Mouse (Mus musculus) mouse trophoblast stem cell (cell line): ENCODE results near the gene Mrpl51.
"Not testable (repeated sequence)": the region's sequence is repeated elsewhere in the genome, so short reads cannot be mapped to it uniquely, and the experiment has no call there.

ENCODE experiments used
- in situ Hi-C, 2 experiments: fragments of 300-500 bp; cut with MseI, MboI; formaldehyde crosslinking; loops; 2 replicates in 1 of 2; 3 replicates in 1 of 2; pipeline ENCODE4 v1.15.1; 2025

Mrpl51 gene

DNA sequence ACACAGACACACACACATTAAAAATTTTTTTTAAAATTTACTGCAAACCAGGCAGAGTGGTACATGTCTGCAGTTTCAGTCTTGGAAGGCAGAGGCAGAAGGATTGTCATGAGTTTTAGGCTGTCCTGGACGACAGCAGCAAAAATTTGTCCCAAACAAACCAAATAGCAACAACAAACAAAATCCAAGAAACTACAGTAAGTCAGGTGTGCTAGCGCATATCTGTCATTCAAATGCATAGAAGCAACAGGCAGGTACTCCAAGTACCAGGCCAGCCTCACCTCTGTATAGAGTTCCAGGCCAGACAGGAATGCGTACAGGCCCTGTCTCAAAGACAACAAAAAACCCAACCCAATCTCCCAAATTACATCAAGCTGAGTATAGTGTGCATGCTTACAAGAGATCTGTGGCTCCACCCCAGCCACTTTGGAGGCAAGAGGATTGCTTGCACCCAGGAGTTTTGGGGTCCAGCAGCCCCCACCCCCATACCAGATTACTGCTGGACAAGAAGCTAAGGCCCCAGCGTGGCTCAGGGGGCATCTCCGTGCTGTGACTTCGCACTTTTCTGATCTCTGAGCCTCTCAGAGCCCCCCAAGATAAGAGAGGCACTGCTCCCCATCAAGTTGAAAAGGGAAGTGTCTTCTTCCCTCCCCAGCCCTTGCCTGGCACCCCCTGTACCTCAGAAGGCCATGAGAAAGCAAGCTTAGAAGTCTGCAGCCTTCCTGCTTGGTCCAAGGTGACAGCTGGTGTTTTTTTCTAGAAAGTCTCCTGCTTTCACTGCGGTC lies 31.6 kb upstream of the Mrpl51 start:
- in situ Hi-C loops, result no loop called here

- in situ Hi-C loops, result no loop called here
Observed at GRCm38 (mm10) chr6:125160558-125160853, 31.1 kb upstream of the Mrpl51 start.

GRCm38 (mm10) chr6:125160854-125161760 lies 30.5 kb upstream of the Mrpl51 start:
- in situ Hi-C loops, result no loop called here

GRCm38 (mm10) chr6:125161971-125162370 lies 29.6 kb upstream of the Mrpl51 start:
- in situ Hi-C loops, result not testable (repeated sequence)

- in situ Hi-C loops, result not testable (repeated sequence)
Observed at GRCm38 (mm10) chr6:125162615-125163305, 28.8 kb upstream of the Mrpl51 start.

DNA sequence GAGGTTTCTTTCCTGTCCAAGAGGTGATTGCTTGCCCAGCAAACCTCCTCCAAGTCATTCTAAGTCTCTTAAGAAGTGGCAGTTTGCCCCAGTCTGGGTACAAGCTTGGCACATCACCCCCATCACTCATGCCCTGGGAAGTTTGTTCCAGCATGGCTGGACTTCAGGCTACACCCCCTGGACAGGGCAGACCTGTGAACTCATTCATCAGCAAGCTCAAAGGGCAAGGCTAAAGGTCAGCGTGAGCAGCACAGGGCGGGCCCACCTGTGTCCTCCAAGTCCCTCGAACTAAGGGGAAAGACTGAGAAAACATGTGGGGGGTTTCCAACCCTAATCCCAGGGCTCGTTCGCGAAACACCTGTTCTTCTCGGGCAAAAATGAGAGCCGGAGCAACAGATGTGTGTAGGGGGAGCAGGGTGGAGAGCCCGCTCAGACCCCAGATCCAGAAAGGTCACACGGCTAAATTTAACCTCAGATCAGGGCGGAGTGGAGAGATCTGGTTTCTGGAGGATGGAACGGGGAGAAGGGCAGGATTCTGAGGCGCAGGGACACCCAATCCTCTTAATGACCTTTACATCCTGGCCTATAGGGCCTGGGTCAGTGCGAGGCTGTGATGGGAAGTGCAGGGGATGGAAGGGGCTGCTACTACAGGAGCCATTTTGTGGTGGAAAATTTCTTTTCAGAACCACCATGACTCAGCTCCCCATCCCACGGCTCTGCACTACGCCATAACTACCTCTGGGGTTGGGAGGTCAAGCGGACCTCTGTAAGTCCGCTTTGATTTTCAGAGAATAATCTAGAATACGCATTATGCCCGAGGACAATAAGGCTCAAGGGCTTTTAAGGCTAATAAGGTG lies 27.6 kb upstream of the Mrpl51 start:
- in situ Hi-C loops, result no loop called here

- in situ Hi-C loops, result no loop called here
Observed at GRCm38 (mm10) chr6:125164672-125165327, 26.8 kb upstream of the Mrpl51 start.

DNA sequence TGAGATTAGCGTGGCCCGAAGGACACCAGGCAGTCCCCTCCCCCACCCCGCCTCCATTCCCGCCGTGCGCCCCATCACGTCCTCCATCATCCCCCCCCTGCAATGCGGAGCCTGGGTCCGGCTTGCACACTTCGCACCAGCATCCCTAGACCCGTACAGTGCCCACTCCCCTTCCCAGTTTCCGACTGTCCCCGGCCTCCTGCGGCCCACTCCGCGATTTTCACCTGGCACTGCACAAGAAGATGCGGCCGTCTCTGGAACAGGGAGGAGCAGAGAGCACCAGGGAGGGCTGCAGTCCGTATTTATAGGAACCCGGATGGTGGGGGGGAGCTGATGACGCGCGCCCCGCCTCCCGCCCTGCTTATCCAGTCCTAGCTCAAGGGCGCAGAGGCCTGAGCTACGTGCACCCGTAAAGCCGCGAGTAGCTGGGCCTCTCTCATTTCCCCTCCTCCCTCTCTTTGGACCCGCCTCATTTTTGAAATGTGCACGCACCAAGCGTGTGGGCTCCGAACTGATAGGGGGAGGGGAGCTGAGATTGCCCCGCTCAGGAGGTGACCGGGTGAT lies 26.2 kb upstream of the Mrpl51 start:
- in situ Hi-C loops, result no loop called here

- in situ Hi-C loops, result no loop called here
Observed at GRCm38 (mm10) chr6:125166051-125166751, 25.4 kb upstream of the Mrpl51 start, which contains the start of gene Gapdh. TSS of gene Gapdh (minus strand) at chr6:125166467.

DNA sequence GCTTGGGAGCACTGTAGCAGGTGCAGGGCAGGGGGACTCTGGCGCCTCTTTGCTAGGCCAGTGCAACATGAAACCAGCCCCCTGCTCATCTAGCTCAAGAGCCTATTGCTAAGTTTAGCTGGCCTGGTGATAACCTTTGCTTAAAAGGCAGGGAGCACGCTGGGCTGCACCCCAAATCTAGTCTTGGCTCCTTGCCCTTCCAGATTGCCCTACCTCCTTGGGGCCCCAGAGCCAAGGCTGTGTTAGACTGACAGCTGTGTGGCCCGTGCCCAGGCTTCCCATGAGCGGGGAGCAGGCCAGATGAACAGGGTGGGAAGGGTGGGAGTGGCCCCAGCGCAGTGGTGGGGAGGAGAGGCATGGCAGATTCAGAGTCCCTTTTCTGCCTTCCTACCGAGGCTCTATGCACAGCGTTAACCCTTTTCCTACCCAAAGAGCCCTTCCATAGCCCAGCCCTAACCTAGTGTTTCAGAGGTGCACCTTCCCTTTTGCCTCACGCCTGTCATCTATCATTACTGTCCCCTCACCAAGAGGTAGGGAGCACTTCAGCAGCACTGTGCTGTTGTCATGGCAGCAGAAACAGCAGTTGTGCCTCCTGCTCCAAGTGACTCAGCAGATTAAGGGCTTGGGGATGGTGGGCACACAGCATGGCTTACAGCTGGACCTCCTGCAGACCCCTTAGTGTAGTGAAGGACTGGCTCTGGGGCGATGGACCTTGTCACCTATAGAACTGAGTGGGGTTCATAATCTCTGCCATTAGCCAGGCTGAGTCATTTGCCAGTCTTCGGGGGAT lies 24.5 kb upstream of the Mrpl51 start:
- in situ Hi-C loops, result no loop called here

DNA sequence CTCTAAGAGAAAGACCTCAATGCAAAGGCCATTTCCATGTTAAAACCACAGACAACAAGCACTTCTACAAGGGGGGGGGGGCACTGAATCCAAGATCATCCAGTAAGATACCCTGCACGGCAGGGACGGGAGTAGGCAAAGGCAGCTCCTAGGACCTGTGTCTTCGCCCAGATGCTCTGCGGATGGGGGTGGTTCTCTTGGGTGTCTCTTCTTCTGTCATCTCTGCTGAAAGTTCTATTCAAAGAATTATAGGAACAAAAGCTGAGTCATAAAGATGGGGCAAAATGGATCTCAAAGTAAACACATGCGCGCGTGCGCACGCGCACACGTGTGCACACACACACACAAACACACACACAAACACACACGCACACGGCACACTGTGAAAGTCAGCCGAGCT lies 23.5 kb upstream of the Mrpl51 start:
- in situ Hi-C loops, result no loop called here

- in situ Hi-C loops, result no loop called here
Observed at GRCm38 (mm10) chr6:125170194-125170593, 21.4 kb upstream of the Mrpl51 start.

GRCm38 (mm10) chr6:125172474-125172873 lies 19.1 kb upstream of the Mrpl51 start:
- in situ Hi-C loops, result no loop called here

DNA sequence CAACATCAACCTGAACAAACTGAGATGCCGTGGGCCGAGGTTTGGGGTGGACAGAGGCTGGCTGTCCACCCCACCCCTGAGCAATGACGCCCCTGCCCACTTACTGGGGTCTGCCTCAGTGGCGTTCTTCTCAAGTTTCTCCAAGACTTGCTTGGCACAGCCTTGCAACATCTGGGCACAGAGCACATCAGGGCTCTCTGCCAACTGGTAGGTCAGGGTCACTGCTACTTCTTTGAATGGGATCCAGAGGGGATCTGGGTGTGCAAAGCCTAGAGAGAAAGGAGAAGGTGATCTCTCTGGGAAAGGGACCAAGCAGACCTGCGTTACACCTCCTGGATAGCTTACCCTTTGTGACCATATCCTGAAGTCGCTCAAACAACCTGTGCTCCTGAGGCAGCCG lies 18.3 kb upstream of the Mrpl51 start:
- in situ Hi-C loops, result no loop called here

DNA sequence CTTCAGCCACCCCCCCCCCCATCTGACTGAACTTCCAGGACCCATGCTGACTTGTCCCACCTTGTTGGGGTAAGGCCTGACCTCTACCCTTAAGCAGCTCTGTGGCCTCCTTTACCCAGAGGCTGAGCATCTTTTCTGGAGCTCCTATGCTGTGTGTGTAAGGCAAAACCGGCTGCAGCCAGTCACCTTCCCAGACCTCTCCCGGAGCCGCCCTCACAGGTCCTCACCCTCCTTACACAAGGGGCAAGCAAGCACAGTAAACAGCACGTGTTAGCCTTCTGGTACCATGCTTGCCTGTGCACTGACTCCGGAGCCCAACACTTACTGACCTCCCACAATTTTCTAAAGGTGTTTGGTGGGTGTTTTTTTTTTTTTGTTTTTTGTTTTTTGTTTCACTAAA lies 16.1 kb upstream of the Mrpl51 start:
- in situ Hi-C loops, result no loop called here

DNA sequence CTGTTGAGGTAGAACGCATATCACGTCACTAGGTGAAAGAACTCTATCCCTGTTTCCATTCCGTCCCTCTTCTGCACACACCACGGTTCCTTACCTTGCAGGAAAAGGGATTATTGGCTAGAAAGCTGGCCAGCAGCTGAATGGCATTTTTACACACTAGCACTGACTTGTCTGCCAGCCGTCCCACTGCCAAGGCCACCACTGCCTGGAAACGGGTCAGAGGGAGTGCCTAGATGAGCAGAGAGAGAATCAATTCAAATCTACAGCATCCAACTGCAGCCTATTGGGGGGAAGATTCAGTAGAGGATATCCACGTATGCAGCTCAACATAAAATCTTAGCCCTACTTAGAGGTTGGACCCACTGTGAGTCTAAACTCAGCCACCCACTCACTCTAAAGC lies 12.0 kb upstream of the Mrpl51 start:
- in situ Hi-C loops, result no loop called here

GRCm38 (mm10) chr6:125182133-125182532 lies 9.5 kb upstream of the Mrpl51 start:
- in situ Hi-C loops, result no loop called here

GRCm38 (mm10) chr6:125186203-125186602 lies 5.4 kb upstream of the Mrpl51 start:
- in situ Hi-C loops, result no loop called here

DNA sequence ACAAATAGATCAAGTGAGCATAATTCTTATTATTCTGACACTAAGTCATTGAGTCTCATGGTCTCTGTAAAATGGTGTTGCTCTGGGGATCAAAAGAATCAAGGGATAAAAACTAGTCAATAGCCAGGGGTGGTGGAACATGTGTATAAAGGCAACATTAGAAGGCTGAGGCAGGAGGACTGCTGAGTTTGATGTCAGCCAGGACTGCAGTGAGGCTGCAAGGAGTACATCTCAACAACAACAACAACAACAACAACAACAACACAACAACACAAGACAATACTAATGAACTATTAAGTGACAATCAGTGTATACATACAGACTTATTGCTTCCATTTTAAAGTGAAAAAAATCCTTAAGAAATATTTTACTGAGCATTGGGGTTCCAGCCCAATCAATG lies 785 bp upstream of the Mrpl51 start:
- in situ Hi-C loops, result no loop called here
